Mouse (Mus musculus) skeletal muscle tissue, adult 2 months (tissue): ENCODE data around the gene Abcc9.

Experiments used
- DNase-seq: peaks from one replicate; pipeline ENCODE4 v3.0.0-alpha.2; 2012; ENCODE audit warnings: low read depth, low spot score

Gene Abcc9

GRCm38 (mm10) chr6:142701652-142702637 lies at the start of gene Abcc9:
Gene Abcc9, minus strand, starts transcription at chr6:142702315.
- DNase-seq: peak; percentile 78

DNA sequence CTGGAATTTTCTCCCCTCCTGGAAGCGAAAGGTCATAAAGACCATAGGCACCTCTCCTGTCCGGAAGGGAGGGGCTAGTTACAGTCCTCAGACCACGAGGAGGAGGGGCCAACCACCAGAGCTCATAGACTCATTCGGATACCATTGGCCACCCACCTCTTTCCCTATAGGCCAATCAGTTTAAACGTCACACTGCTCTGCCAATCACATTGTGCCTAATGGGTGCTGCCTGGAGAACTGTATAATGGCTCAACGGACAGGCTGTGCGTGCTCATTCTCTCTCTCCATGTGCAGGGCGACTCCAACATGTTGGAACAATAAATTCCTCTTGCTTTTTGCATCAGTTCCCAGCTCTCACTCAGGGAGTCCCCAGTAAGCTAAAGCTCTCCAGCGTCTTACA lies 49.2 kb upstream of the Abcc9 start:
- no peak for DNase-seq

DNA sequence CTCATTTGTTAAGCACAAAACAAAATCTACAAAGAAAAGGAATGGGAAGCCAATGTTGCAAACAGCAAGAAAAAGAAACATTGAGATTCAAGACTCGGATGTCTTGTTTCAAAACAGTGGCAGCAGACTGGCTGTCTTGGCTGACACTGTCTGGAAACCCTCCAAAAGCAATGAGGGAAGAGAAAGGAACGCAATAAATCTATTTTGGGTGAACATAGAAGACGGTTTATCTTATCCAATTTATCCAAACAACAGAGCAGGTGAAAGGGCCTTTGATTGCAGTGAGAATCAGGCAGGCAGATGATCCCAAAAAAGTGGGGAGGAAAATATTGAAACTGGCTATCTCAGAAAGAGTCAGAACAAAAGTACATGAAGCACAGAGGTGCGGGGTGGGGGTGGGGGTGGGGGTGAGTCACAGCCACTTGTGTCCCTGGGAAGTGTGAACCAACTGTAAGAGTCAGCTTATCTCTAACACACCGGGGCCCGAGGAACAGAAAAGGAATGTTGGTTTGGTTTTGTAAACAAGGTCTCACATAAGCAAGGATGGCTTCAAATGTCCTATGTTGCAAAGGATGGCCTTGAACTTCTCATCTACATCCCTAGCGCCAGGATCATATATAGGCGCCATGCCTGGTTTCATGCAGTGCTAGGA lies 46.1 kb upstream of the Abcc9 start:
- no peak for DNase-seq

GRCm38 (mm10) chr6:142747165-142747564 lies 45.0 kb upstream of the Abcc9 start:
- DNase-seq: no peak

GRCm38 (mm10) chr6:142746765-142747164 lies 44.6 kb upstream of the Abcc9 start:
- DNase-seq: no peak

- no peak for DNase-seq
Measured at GRCm38 (mm10) chr6:142745484-142745883, 43.4 kb upstream of the Abcc9 start.

DNA sequence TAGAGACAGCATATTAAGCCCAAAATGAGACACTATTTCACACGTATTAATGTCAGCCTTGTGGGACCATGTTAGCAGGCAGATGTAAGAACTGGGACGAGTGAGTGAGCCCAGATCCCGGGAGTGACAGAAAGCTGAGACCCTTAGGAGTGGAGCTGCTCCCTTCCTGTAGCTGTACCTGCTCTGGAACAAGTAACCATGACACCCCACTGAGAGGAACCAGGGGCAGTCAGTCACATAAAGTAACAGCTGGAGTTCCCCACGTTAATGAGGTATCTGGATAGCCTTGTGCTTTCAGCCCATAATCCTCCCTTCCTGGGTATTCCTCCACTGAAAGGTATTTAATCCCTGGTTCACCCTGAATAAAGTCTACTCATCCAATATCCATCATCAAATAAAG lies 41.1 kb upstream of the Abcc9 start:
- DNase-seq: no peak

- DNase-seq: no peak
Measured at GRCm38 (mm10) chr6:142741763-142742162, 39.6 kb upstream of the Abcc9 start.

GRCm38 (mm10) chr6:142738637-142739036 lies 36.5 kb upstream of the Abcc9 start:
- DNase-seq: no peak

- DNase-seq: no peak
Measured at GRCm38 (mm10) chr6:142738225-142738624, 36.1 kb upstream of the Abcc9 start.

- peak; percentile 42 for DNase-seq
Measured at GRCm38 (mm10) chr6:142735302-142736005, 33.3 kb upstream of the Abcc9 start.

DNA sequence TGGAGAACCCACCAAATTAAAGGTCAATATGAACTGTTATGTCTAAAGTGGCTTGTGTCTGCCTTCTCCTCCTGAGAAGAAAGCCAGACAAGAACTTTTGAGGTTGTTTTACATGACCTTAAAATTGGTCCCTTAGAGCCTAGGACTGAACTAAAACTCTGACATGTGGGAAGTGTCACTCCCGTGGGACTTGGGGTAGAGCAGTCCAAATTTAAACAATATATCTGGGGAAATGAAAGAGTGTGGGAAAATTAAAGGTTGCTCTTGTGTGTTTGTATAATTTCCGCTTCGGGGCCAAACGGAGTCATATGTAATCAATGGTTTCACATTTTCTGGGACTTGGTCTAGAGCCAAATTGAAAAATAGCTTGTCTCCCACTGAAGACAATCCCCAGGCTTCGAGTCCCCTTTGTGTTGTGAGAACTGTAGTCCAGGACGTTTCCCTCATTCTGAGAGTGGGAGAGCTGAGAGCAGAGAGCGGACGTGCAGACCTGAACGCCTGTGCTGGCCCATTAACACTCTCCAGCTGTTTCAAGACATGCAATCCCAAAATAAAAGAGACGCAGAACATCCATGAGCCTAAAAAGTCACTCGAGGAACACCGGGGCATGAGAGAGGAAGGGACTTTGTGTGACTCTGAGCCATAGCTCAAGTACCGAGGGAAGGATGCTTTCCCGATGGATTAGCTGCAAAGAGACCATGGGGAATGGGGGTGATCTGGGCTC lies 30.6 kb upstream of the Abcc9 start:
- DNase-seq: peak; percentile 30

GRCm38 (mm10) chr6:142726032-142726431 lies 23.9 kb upstream of the Abcc9 start:
- DNase-seq: no peak

DNA sequence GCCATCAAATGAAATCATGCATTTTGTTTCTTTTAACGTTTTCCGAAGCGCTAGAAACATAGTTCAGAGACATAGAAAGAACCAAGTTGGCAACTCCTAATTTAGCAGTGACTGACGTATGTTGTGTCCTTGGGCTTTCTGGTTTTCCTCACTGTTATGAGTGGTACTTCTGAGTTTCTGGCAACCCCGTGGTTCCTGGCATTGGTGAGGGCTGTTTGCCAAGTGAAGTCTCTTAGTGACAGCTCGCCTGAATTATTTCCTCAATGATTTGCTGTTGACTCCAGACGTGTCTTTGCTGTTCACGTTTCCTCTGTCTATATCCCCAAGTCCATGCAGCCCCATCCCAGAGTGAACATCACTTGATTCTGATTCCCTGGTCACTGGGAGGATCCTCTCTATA lies 19.6 kb upstream of the Abcc9 start:
- no peak for DNase-seq

GRCm38 (mm10) chr6:142720641-142721040 lies 18.5 kb upstream of the Abcc9 start:
- DNase-seq: no peak

- no peak for DNase-seq
Measured at GRCm38 (mm10) chr6:142718167-142718566, 16.1 kb upstream of the Abcc9 start.

- DNase-seq: no peak
Measured at GRCm38 (mm10) chr6:142717186-142717585, 15.1 kb upstream of the Abcc9 start.

DNA sequence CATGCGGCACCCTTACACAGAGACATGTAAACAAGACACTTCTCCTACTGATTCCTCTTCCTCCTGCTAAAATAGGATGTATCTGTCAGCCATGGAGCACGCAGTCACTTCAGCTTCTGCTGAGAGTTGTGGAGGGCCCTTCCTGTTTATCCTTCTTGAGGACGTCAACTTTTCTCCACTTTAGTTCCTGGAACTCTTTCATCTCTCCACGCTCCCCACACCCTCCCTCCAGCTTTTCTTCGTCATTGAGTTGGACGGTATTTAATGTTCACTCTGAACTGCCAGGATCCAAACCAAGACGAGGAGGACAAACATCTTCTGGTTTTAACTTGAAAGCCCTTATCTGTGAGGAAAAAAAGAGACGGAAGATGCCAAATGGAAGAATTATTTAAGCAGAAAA lies 12.9 kb upstream of the Abcc9 start:
- no peak for DNase-seq

GRCm38 (mm10) chr6:142711106-142711505 lies 9.0 kb upstream of the Abcc9 start:
- no peak for DNase-seq

- no peak for DNase-seq
Measured at GRCm38 (mm10) chr6:142710690-142711089, 8.6 kb upstream of the Abcc9 start.

DNA sequence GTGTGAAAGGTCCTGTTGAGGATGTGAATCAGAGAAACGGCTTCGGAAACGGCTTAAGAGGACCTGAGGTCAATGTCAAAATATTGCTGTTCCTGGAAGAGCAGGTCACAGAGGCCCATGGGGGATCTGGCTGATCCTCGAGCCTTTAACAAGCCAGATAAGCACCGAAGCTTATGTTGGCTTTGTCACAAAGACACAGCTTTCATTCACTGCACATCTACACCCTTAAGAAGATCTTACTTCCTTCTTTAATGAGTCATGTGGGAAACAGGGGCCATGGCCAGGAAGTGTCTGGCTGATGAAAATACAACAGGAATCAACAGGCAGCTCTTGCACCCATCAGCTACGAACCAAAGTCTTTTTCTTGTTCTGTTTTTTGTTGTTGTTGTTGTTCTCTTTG lies 6.3 kb upstream of the Abcc9 start:
- no peak for DNase-seq

DNA sequence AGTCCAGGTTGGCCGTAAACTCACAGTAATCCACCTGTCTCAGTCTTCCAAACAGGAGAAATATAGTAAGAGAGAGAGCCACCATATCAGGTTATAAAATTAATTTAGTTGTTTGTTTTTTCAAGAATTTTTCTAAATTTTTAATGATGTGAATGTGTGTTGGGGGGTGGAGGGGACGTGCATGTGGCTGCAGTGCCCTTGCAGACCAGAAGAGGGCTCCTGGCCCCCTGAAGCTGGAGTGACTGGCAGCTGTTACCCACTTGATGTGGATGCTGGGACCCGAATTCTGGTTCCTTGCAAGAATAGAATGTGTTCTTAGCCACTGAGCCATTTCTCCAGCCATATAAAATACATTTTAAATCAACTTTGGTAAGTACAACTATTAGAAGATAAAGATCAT lies 4.6 kb upstream of the Abcc9 start:
- DNase-seq: no peak
